Mouse (Mus musculus): ENCODE data around the gene Npr2. TPM values are rescaled to one million over a fixed set of nuclear protein-coding genes. Genes with fewer than 3 reads are reported as not detected.

The Npr2 gene
- polyA plus RNA-seq, 1 experiment from 2014 or later: 5.5 TPM

DNA sequence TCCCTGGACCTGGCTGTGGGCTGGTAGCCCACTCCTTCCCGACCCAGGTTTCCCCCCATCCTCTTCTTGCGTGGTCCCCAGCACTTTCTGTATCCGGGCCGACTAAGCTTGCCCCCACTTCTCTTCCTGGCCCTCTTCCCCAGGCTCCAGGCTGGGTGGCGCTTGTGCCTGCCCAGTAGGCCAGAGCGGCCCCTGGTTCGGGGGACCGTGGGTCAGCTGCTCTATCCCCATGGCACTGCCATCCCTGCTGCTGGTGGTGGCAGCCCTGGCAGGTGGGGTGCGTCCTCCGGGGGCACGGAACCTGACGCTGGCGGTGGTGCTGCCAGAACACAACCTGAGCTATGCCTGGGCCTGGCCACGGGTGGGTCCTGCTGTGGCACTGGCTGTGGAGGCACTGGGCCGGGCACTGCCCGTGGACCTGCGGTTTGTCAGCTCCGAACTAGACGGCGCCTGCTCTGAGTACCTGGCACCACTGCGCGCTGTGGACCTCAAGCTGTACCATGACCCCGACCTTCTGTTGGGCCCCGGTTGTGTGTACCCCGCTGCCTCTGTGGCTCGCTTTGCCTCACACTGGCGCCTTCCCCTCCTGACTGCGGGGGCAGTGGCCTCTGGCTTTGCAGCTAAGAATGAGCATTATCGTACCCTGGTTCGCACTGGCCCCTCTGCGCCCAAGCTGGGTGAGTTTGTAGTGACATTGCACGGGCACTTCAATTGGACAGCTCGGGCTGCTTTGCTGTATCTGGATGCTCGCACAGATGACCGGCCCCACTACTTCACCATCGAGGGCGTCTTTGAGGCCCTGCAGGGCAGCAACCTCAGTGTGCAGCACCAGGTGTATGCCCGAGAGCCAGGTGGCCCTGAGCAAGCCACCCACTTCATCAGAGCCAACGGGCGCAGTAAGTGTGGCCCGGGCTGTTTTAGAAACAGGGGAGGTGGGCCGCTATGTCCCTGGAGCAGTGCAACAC lies 503 bp downstream of the Npr2 start:
- WGBS: 42% methylated on average over 42 of the region's 42 CpGs
- Histone ChIP-seq H3K9me3 (no peaks in the 10 kb centered on the region), H3K27me3 (ENCODE audit: insufficient read depth, poor library complexity, severe bottlenecking) (peaks cover 23% of the 10 kb centered on the region), H3K27ac (peak overlapping the region; percentile 92), H3K4me3 (peak overlapping the region; percentile 80), H3K36me3 (no peaks in the 10 kb centered on the region), H3K4me1 (peaks cover 38% of the 10 kb centered on the region)
- DNase-seq (ENCODE audit: low spot score): peak; percentile 78

DNA sequence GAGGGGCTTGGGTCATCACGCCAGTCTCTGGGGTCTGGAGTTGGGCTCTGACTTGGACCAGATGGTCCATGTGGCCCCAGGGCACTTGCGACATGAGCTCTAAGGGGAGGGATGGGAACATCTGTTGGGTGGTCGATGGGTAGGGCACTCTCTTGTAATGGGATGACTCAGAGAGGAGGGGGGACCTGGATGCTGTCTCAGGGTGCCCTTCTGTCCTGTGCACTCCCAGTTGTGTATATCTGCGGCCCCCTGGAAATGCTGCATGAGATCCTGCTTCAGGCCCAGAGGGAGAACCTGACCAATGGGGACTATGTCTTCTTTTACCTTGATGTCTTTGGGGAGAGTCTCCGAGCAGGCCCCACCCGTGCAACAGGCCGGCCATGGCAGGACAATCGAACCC lies 1.6 kb downstream of the Npr2 start:
- H3K4me3 ChIP-seq: no peak overlapping the region
- H3K36me3 ChIP-seq: no peaks in the 10 kb centered on the region
- H3K9me3 ChIP-seq: no peaks in the 10 kb centered on the region
- H3K27me3 ChIP-seq (ENCODE audit: insufficient read depth, poor library complexity, severe bottlenecking): peaks cover 23% of the 10 kb centered on the region
- peak; percentile 64 for DNase-seq (ENCODE audit: low spot score)
- peaks cover 38% of the 10 kb centered on the region for H3K4me1 ChIP-seq
- no peak overlapping the region for H3K27ac ChIP-seq
- WGBS: 82% methylated on average over 8 of the region's 8 CpGs

DNA sequence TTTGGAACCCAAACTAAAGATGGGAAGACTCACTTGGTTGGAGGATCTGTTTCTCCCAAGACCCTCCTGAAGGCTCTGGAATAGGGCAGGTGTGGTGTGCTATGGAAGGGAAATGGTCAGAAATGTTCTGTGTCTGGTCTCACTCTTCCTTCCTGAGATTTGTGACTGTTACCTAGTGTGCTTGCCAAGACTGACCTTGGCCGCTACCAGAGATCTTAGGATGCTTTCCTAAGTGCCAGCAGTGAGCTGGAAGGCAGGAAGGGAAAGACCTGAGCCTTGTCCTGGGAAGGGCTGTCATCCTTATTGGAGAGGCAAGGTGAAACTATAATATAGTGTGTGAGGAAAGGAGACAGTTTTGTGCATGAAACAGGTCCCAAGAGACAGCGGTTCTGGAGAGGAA lies 2.0 kb downstream of the Npr2 start:
- DNase-seq (ENCODE audit: low spot score): peak; percentile 28
- WGBS: 87% methylated on average over 2 of the region's 2 CpGs
- Histone ChIP-seq H3K4me3 (no peak overlapping the region), H3K36me3 (no peaks in the 10 kb centered on the region), H3K9me3 (no peaks in the 10 kb centered on the region), H3K27me3 (ENCODE audit: insufficient read depth, poor library complexity, severe bottlenecking) (peaks cover 23% of the 10 kb centered on the region), H3K27ac (no peak overlapping the region), H3K4me1 (peaks cover 38% of the 10 kb centered on the region)

DNA sequence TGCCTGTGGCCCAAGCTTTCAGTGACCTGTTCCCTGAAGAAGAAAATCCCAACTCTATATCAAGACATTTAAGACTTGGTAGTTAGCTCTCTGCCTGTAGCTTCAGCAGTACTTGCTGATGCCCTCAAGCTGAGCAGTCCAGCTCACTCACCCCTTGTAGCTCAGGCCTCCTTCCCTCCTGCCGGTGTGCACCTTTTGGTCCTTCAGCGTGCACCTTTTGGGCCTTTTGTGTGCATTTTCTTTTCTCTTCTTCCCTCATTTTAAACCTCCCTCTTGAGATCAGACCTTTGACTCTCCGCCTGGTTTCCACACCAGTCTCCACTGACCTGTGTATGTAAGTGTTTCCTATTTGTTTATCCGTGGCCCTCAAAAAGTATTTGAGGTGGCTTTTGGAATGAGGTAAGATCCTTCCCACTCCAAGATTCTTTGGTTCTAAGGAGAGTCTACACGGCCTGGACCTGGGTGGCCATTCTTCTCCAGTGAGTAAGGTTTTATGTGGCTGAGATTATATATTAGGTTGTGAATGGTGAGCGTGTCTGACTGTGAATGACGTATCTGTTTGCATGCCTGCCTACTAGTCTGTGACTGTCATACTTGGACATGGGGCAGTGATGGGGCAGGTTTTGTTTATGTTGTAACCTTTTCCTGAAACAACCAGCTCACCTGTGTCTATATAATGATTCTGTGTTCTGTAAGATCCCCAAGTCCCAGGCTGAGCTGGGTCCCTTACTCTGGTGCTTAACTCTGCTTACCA lies 3.1 kb downstream of the Npr2 start:
- Histone ChIP-seq H3K36me3 (no peaks in the 10 kb centered on the region), H3K4me1 (peaks cover 38% of the 10 kb centered on the region), H3K9me3 (no peaks in the 10 kb centered on the region), H3K4me3 (no peak overlapping the region), H3K27me3 (ENCODE audit: insufficient read depth, poor library complexity, severe bottlenecking) (peaks cover 23% of the 10 kb centered on the region), H3K27ac (no peak overlapping the region)
- WGBS: 76% methylated on average over 7 of the region's 7 CpGs
- peak; percentile 53 for DNase-seq (ENCODE audit: low spot score)

DNA sequence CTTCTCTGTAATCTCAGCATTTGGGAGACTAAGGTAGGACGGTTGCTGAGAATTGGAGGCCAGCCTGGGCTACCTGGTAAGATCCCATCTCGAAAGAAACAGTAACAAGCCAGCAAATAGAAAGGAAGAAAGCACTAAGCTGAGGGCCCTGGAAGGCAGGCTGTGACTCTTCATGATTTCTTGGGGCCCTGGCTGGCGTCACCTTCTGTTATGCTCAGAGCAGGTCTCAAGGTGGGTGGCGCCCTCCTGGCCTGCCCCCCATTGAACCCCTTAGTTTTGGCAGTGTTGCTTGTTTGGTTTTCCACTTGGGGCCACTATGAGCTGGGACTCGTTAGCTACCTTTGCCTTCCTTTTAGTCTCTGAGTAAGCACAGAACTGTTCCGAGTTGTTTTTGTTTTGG lies 5.0 kb downstream of the Npr2 start:
- H3K27ac ChIP-seq: no peak overlapping the region
- no peaks in the 10 kb centered on the region for H3K9me3 ChIP-seq
- H3K27me3 ChIP-seq (ENCODE audit: insufficient read depth, poor library complexity, severe bottlenecking): peaks cover 23% of the 10 kb centered on the region
- 72% methylated on average over 6 of the region's 6 CpGs for WGBS
- H3K4me1 ChIP-seq: peaks cover 30% of the 10 kb centered on the region
- H3K36me3 ChIP-seq: no peaks in the 10 kb centered on the region
- H3K4me3 ChIP-seq: no peak overlapping the region
- no peak for DNase-seq (ENCODE audit: low spot score)

DNA sequence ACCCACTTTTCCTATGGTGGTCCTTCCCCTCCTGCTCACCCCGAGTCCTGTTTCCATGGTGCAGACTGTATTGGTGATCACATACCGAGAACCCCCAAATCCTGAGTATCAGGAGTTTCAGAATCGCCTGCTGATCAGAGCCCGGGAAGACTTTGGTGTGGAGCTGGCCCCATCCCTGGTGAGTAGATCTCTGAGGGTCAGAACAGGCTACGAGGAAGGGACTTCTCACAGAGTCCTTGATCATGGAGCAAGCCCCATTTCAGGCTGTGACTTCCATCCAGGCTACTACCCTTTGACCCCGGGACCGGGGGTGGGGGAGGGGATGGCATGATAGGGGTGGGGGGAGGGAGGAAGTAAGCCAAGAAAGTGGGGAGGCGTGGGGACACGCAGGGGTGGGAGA lies 8.3 kb downstream of the Npr2 start:
- DNase-seq (ENCODE audit: low spot score): peak; percentile 67

DNA sequence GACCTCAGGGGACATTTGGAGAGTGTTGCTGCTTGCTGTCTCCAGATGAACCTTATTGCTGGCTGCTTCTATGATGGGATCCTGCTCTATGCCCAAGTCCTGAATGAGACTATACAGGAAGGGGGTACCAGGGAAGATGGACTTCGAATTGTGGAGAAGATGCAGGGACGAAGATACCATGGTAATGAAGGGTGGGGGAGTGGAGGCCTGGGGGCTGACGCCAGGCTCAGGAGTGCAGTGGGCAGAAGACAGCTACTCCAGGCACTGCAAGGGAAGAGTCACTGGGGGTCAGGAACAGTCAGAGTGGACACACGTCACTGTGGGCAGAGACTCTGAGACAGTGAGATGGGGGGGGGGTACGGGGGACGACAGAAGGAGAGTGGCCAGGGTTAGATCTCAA lies 8.8 kb downstream of the Npr2 start:
- Histone ChIP-seq H3K4me3 (no peak overlapping the region), H3K4me1 (peaks cover 17% of the 10 kb centered on the region), H3K9me3 (no peaks in the 10 kb centered on the region), H3K27ac (no peak overlapping the region), H3K36me3 (peaks cover 3% of the 10 kb centered on the region; the same call in 1 of the 2 replicates), H3K27me3 (ENCODE audit: insufficient read depth, poor library complexity, severe bottlenecking) (no peaks in the 10 kb centered on the region)
- WGBS: 70% methylated on average over 6 of the region's 6 CpGs
- peak; percentile 58 for DNase-seq (ENCODE audit: low spot score)

More for the DNA sequence above, 8.3 kb downstream of the Npr2 start:
- Histone ChIP-seq H3K27ac (no peak overlapping the region), H3K9me3 (no peaks in the 10 kb centered on the region), H3K36me3 (peaks cover 3% of the 10 kb centered on the region; the same call in 1 of the 2 replicates), H3K4me1 (peaks cover 19% of the 10 kb centered on the region), H3K4me3 (no peak overlapping the region), H3K27me3 (ENCODE audit: insufficient read depth, poor library complexity, severe bottlenecking) (no peaks in the 10 kb centered on the region)
- 68% methylated on average over 9 of the region's 9 CpGs for WGBS

DNA sequence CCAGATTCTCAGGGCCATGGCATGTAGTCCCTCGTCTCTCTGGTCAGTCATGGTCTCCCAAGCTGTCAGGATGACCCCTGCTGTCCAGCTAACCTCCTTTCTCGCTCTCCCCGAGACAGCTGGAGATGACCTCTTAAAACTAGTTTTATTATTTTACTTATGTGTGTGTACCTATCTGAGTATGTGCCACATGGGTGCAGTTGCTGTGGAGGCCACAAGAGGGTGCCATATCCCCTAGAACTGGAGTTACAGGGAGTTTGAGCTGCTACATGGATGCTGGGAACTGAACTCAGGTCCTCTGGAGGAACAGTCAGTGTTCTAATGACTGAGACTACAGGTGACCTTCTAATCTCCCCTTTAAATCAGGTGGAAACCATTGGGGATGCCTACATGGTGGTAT lies 18.0 kb downstream of the Npr2 start:
- 93% methylated on average over 3 of the region's 3 CpGs for WGBS
- no peaks in the 10 kb centered on the region for H3K9me3 ChIP-seq
- H3K4me3 ChIP-seq: no peak overlapping the region
- DNase-seq (ENCODE audit: low spot score): no peak
- peaks cover 4% of the 10 kb centered on the region; the same call in 1 of the 2 replicates for H3K27me3 ChIP-seq (ENCODE audit: insufficient read depth, poor library complexity, severe bottlenecking)
- peaks cover 22% of the 10 kb centered on the region for H3K36me3 ChIP-seq
- H3K27ac ChIP-seq: no peak overlapping the region
- H3K4me1 ChIP-seq: peaks cover 13% of the 10 kb centered on the region; the same call in 1 of the 2 replicates

DNA sequence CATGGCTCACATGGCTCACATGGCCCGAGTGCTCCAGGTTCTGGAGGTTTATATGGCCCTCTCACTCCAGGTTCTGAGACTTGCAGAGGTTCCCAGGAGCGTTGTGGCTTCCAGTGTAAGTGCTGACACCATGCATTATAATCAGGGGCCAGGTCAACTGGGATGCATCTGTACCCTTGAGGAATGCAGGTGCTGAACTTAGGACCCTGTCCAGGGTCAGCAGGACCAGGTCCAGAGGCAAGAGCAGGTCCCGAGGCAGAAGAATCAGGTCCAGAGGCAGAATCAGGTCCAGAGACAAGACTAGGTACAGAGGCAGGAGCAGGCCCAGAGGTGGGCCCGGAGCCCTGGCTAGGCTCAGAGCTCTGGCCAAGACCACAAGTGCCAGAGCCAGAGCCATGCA lies 21.0 kb downstream of the Npr2 start:
- H3K4me3 ChIP-seq: peak overlapping the region; percentile 50
- H3K27me3 ChIP-seq (ENCODE audit: insufficient read depth, poor library complexity, severe bottlenecking): peaks cover 4% of the 10 kb centered on the region; the same call in 1 of the 2 replicates
- DNase-seq (ENCODE audit: low spot score): no peak
- H3K27ac ChIP-seq: no peak overlapping the region
- no peaks in the 10 kb centered on the region for H3K9me3 ChIP-seq
- peaks cover 29% of the 10 kb centered on the region for H3K4me1 ChIP-seq
- peaks cover 19% of the 10 kb centered on the region for H3K36me3 ChIP-seq
- WGBS: 85% methylated on average over 4 of the region's 4 CpGs

DNA sequence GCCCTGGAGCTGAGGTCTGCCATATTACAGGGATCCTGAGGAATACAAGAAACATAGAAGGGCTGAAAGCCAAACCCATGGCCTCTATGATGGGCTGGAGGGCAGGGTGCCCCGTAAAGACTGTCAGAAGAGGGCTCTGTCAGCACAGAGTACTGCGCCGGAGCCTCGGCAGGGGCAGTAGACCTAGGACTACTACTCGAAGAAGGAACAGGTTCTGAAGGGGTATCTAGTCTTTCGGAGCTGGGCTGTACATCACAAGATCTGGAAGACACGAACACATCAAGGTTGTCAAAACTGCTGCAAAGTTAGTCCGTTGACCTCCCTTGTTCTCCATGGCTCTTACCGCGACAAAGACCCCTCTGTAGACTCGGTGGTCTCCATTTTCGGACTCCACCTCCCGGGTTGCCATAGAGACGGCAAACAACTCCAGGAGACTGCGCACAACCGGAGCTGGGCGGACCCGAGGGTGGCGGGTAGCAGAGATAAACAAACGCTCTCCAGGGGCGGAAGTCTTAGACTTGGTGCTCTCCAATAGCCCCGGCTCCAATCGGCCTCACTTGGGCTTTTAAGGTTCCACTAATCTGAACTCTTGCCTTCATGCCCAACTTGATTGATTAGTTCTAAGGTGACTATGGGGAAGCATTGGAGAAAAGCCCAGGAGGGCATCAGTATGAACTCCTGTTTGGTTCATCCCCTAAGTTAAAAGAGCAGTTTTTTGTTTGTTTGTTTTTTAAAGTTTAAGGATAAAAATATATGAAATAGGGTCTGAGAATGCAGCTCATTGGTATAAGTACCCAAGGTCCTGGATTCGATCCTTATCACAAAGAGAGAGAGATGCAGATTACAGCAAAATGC lies 21.7 kb downstream of the Npr2 start, which contains the start of gene Spag8:
Gene Spag8 (minus strand): TSS at position 434 of the 855 bp plus-strand sequence.
- Histone ChIP-seq H3K27me3 (ENCODE audit: insufficient read depth, poor library complexity, severe bottlenecking) (peaks cover 1% of the 10 kb centered on the region; the same call in 1 of the 2 replicates), H3K27ac (0 out of 2 replicates have a peak within 1 kb of the TSS, but pooled peaks have one; percentile 7), H3K4me1 (peaks cover 29% of the 10 kb centered on the region), H3K36me3 (peaks cover 19% of the 10 kb centered on the region), H3K9me3 (no peaks in the 10 kb centered on the region), H3K4me3 (peak within 1 kb of the TSS; percentile 50)
- 20% methylated on average over 24 of the region's 24 CpGs for WGBS
- peak; percentile 85 for DNase-seq (ENCODE audit: low spot score)

DNA sequence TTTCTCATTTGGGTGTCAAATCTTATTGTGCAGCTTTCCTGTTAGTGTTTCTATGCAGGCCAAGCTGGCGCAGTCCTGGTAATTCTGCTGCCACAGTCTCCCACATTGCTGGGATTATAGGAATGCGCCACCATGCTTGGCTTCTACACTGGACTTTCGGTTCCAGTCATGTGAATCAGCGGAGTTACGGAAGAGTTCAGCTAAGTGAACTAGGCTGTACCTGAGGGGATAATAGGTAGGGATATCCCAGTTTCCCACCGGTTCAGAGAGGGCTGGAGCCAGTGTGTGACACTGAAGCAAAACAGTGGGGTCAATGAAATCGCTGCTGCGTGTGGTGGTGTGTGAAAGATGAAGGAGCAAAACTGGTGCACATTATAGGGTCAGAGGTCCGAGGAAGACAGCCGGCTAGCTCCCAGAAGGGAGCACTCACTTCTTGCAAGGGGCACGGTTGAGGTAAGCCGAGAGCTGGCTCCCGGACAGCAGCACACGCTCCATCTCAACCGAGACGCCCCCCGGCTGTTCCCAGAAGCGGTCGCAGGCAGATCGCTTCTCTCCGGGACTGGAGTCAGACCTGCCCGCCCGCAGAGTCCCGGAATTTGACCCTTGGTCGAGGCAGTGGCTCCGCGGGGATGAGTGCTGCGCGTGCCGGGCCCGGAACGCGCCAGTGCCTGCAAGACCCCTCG lies 24.1 kb downstream of the Npr2 start:
- Histone ChIP-seq H3K27me3 (ENCODE audit: insufficient read depth, poor library complexity, severe bottlenecking) (peaks cover 23% of the 10 kb centered on the region), H3K27ac (peak overlapping the region; percentile 95), H3K4me3 (peak overlapping the region; percentile 91), H3K36me3 (peaks cover 5% of the 10 kb centered on the region), H3K4me1 (peaks cover 29% of the 10 kb centered on the region), H3K9me3 (no peaks in the 10 kb centered on the region)
- DNase-seq (ENCODE audit: low spot score): no peak
- WGBS: 7% methylated on average over 34 of the region's 34 CpGs

Measured in heart, embryonic 10.5 days (tissue).